Mouse (Mus musculus): ENCODE measurements at regions not wholly inside any gene's neighbourhood (a gene's known extent, or its start where the extent isn't known, plus 50 kb on each side); places are given as distances from the start of the nearest gene placed in this dataset.

- no peak for DNase-seq (ENCODE audit: low read depth, low spot score)
Observed at GRCm38 (mm10) chr1:35924796-35925195, 143.4 kb upstream of the Hs6st1 start.

GRCm38 (mm10) chr1:35925301-35925700 is 142.9 kb upstream of the Hs6st1 start:
- no peak for DNase-seq (ENCODE audit: low read depth, low spot score)

- DNase-seq (ENCODE audit: low read depth, low spot score), result no peak
Observed at GRCm38 (mm10) chr1:35926191-35927048, 141.8 kb upstream of the Hs6st1 start.

- no peak for DNase-seq (ENCODE audit: low read depth, low spot score)
Observed at GRCm38 (mm10) chr1:35927049-35927415, 141.2 kb upstream of the Hs6st1 start.

- no peak for DNase-seq (ENCODE audit: low read depth, low spot score)
Observed at GRCm38 (mm10) chr1:35930351-35930750, 137.8 kb upstream of the Hs6st1 start.

- DNase-seq (ENCODE audit: low read depth, low spot score), result no peak
Observed at GRCm38 (mm10) chr1:35931056-35931455, 137.1 kb upstream of the Hs6st1 start.

- DNase-seq (ENCODE audit: low read depth, low spot score), result no peak
Observed at GRCm38 (mm10) chr1:35933511-35933910, 134.7 kb upstream of the Hs6st1 start.

GRCm38 (mm10) chr1:35935099-35935651 is 133.0 kb upstream of the Hs6st1 start:
- DNase-seq (ENCODE audit: low read depth, low spot score), result peak; percentile 85

- no peak for DNase-seq (ENCODE audit: low read depth, low spot score)
Observed at GRCm38 (mm10) chr1:35936362-35937093, 131.7 kb upstream of the Hs6st1 start.

GRCm38 (mm10) chr1:35940236-35940635 is 128.0 kb upstream of the Hs6st1 start:
- no peak for DNase-seq (ENCODE audit: low read depth, low spot score)

GRCm38 (mm10) chr1:35941642-35942077 is 126.5 kb upstream of the Hs6st1 start:
- DNase-seq (ENCODE audit: low read depth, low spot score), result no peak

GRCm38 (mm10) chr1:35942222-35942621 is 126.0 kb upstream of the Hs6st1 start:
- DNase-seq (ENCODE audit: low read depth, low spot score), result no peak

GRCm38 (mm10) chr1:35943800-35944199 is 124.4 kb upstream of the Hs6st1 start:
- no peak for DNase-seq (ENCODE audit: low read depth, low spot score)

GRCm38 (mm10) chr1:35944376-35944775 is 123.8 kb upstream of the Hs6st1 start:
- no peak for DNase-seq (ENCODE audit: low read depth, low spot score)

- no peak for DNase-seq (ENCODE audit: low read depth, low spot score)
Observed at GRCm38 (mm10) chr1:35944849-35945248, 123.4 kb upstream of the Hs6st1 start.

GRCm38 (mm10) chr1:35945596-35945995 is 122.6 kb upstream of the Hs6st1 start:
- DNase-seq (ENCODE audit: low read depth, low spot score), result no peak

GRCm38 (mm10) chr1:35948104-35948503 is 120.1 kb upstream of the Hs6st1 start:
- DNase-seq (ENCODE audit: low read depth, low spot score), result no peak

GRCm38 (mm10) chr1:35951082-35951481 is 117.1 kb upstream of the Hs6st1 start:
- DNase-seq (ENCODE audit: low read depth, low spot score), result peak; percentile 46

- DNase-seq (ENCODE audit: low read depth, low spot score), result no peak
Observed at GRCm38 (mm10) chr1:35953721-35954120, 114.5 kb upstream of the Hs6st1 start.

GRCm38 (mm10) chr1:35957425-35958372 is 110.5 kb upstream of the Hs6st1 start:
- DNase-seq (ENCODE audit: low read depth, low spot score), result no peak

GRCm38 (mm10) chr1:35959729-35960128 is 108.5 kb upstream of the Hs6st1 start:
- DNase-seq (ENCODE audit: low read depth, low spot score), result no peak
